Mouse (Mus musculus) midbrain, embryonic 15.5 days (tissue): ENCODE results near the gene Tmtc1. TPM values are rescaled to one million over a fixed set of nuclear protein-coding genes. Genes with fewer than 3 reads are reported as not detected.

Source experiments
- ATAC-seq: fragments of 200-750 bp; cut with Nextera tagmentation; replicated peaks from 2 replicates; pipeline ENCODE4 v1.8.0; 2017; ENCODE audit warnings: moderate TSS enrichment
- H3K27ac ChIP-seq: fragments of 300-500 bp; sonication (generic); 2 replicates; pipeline ENCODE4 v1.5.1; 2015; ENCODE audit warnings: mild to moderate bottlenecking, inconsistent platforms
- H3K27me3 ChIP-seq: fragments of 300-500 bp; sonication (generic); replicated peaks from 2 replicates; pipeline ENCODE4 v1.6.1; 2015; ENCODE audit warnings: inconsistent platforms
- H3K36me3 ChIP-seq: fragments of 300-500 bp; sonication (generic); replicated peaks from 2 replicates; pipeline ENCODE4 v1.6.1; 2015; ENCODE audit warnings: inconsistent platforms
- H3K4me1 ChIP-seq: fragments of 300-500 bp; sonication (generic); 2 replicates; pipeline ENCODE4 v1.6.1; 2015; ENCODE audit warnings: inconsistent platforms
- H3K4me2 ChIP-seq: fragments of 300-500 bp; sonication (generic); 2 replicates; pipeline ENCODE4 v1.6.1; 2015; ENCODE audit warnings: inconsistent platforms, mild to moderate bottlenecking, moderate library complexity
- H3K4me3 ChIP-seq: fragments of 300-500 bp; sonication (generic); 2 replicates; pipeline ENCODE4 v1.5.1; 2015; ENCODE audit warnings: mild to moderate bottlenecking, inconsistent platforms
- H3K9ac ChIP-seq: fragments of 300-500 bp; sonication (generic); 2 replicates; pipeline ENCODE4 v1.6.1; 2015; ENCODE audit warnings: mild to moderate bottlenecking, inconsistent platforms
- H3K9me3 ChIP-seq: fragments of 300-500 bp; sonication (generic); 2 replicates; pipeline ENCODE4 v1.6.1; 2016; ENCODE audit warnings: inconsistent platforms
- WGBS: fragments of 180-500 bp; shearing (Covaris S2); methylation state at CpG from one replicate; pipeline ENCODE4 v1.1.7; 2015; ENCODE audit warnings: mixed read lengths; 5-methylcytosine and 5-hydroxymethylcytosine counted together
- polyA plus RNA-seq: library from polyadenylated mRNA; unstranded; fragments of >200 nt; fragmentation: Nextera tagmentation; extraction: Ambion mirVana; gene quantifications from 2 replicates; pipeline ENCODE4 v1.2.1, GENCODE M21; 2015

The Tmtc1 gene
- polyA plus RNA-seq, 1 experiment from 2014 or later, result 2.3 TPM

DNA sequence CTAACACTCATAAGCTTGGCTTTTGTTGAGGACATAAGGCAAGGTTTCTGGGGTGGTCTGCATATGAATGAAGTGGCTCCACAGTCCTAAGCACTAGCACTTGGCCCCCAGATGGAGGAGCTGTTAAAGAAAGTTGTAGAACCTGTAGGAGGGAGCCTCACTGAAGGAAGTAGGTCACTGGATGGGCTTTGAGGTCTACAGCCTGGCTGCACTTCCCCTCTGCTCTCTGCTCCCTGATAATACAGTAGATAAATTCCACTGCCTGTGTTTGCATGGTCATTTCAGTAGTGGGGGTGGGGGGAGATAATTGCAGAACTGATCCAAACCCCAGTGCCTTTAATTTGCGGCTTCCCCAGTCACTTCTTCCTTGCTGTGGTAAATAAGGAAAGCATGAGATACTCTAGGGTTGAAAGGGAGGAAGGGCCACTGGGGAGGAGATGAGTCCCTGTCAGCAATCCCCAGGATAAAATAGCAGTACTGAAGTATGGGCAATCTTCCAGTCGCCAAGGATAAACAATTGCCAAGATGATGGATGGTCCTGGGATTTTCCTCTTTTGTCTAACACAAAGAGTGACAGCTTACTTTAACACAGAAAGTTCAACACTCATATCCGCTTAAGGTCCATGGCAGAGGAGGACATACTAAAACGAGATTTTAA, 160.8 kb downstream of the Tmtc1 start:
- 82% methylated on average over 4 of the region's 4 CpGs for WGBS
- no peak overlapping the region for H3K4me3 ChIP-seq
- no peak overlapping the region for H3K27ac ChIP-seq
- ATAC-seq, result no peak
- no peaks in the 10 kb centered on the region for H3K9me3 ChIP-seq
- H3K36me3 ChIP-seq, result no peaks in the 10 kb centered on the region
- H3K4me2 ChIP-seq, result no peak overlapping the region
- H3K27me3 ChIP-seq, result no peaks in the 10 kb centered on the region
- no peak overlapping the region for H3K9ac ChIP-seq
- 0 out of 2 replicates have a peak, but pooled peaks cover 2% of the 10 kb centered on the region for H3K4me1 ChIP-seq

DNA sequence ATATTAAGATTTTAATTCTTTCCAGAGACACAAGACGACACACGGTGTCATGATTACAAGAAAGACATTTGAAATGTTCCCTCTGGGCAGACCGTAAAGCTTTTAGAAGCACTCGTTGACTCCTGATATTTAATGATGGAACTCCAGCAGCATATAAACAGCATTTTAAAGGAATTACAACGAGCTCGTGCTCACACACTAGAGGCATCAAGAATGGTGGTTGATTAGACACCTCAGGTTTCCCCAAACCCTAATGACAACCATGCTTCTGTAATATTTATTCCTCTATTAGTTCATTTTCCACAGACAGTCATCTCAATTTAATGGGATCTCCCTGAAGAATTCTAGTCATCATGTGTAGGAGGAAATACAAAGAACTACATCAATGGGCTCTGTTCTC, 164.9 kb downstream of the Tmtc1 start:
- no peak overlapping the region for H3K9ac ChIP-seq
- no peak overlapping the region for H3K27ac ChIP-seq
- ATAC-seq, result no peak
- 0 out of 2 replicates have a peak, but pooled peaks cover 2% of the 10 kb centered on the region for H3K4me1 ChIP-seq
- 49% methylated on average over 6 of the region's 6 CpGs for WGBS
- H3K36me3 ChIP-seq, result no peaks in the 10 kb centered on the region
- H3K9me3 ChIP-seq, result no peaks in the 10 kb centered on the region
- H3K4me2 ChIP-seq, result no peak overlapping the region
- no peaks in the 10 kb centered on the region for H3K27me3 ChIP-seq
- H3K4me3 ChIP-seq, result no peak overlapping the region

DNA sequence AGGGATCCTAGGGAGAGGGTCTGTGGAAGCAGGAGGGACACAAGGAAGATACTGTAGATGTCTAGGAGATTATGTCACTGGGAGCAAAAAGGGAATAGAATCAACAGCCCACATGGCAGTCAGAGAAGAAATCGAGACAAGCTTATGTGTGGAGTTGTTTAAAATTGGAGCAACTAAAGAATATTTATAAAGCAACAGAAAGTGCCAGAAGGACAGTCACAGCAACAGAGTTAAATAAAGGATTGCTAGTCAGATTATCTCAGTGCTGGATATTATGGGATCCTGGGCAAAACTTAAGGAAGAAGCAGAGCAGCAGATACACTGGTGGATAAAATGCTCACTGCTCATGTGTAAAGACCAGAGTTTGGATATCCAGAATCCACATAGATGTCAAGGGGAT, 167.8 kb downstream of the Tmtc1 start:
- Histone ChIP-seq H3K4me2 (no peak overlapping the region), H3K9ac (no peak overlapping the region), H3K36me3 (no peaks in the 10 kb centered on the region), H3K9me3 (no peaks in the 10 kb centered on the region), H3K27me3 (no peaks in the 10 kb centered on the region), H3K27ac (no peak overlapping the region), H3K4me3 (no peak overlapping the region), H3K4me1 (0 out of 2 replicates have a peak, but pooled peaks cover 2% of the 10 kb centered on the region)
- ATAC-seq, result no peak
- 91% methylated on average over 1 of the region's 1 CpGs for WGBS

DNA sequence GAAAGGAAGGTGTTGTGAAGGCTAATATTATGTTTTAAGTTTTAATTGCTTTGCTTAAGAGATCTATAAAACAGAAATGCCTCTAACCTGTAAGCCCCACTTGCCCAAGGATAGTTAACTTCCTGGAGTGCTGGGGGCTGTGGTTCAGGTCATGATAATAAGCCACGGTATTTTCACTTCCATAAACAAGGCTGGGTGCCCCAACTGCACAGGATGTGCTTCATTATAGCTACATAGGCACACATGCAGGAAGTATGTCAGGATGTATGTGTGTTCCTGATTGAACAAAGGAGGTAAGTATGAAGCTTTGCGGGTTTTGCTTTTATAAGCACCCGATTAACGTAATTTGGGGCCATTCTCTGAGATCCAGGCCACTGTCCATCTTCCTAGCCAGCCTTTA, 169.1 kb downstream of the Tmtc1 start:
- no peak for ATAC-seq
- H3K4me2 ChIP-seq, result no peak overlapping the region
- no peak overlapping the region for H3K9ac ChIP-seq
- WGBS, result 89% methylated on average over 4 of the region's 4 CpGs
- H3K4me1 ChIP-seq, result 0 out of 2 replicates have a peak, but pooled peaks cover 2% of the 10 kb centered on the region
- H3K27ac ChIP-seq, result no peak overlapping the region
- no peak overlapping the region for H3K4me3 ChIP-seq
- H3K9me3 ChIP-seq, result no peaks in the 10 kb centered on the region
- no peaks in the 10 kb centered on the region for H3K27me3 ChIP-seq
- no peaks in the 10 kb centered on the region for H3K36me3 ChIP-seq

DNA sequence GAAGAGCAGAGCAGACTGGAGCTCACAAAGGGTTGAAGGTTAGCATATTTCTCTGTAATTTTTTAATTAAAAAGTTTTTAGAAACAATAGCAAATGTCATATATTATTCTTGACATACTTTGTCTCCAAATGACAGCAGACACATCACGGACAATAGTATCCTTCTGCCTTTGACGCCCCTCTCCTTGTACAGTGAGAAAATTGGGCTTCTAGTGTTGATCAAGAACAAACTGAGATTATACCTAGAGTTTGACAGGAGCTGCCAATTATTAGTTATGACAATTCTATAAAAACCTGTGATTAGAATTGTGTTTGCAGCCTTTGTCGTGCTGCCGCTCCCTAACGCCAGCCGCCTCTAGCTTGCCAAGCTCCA, 183.5 kb downstream of the Tmtc1 start:
- Histone ChIP-seq H3K27ac (peak overlapping the region; percentile 10; the same call in 1 of the 2 replicates), H3K36me3 (no peaks in the 10 kb centered on the region), H3K4me3 (no peak overlapping the region), H3K4me1 (peaks cover 10% of the 10 kb centered on the region; the same call in 1 of the 2 replicates), H3K27me3 (no peaks in the 10 kb centered on the region), H3K4me2 (no peak overlapping the region), H3K9ac (no peak overlapping the region), H3K9me3 (no peaks in the 10 kb centered on the region)
- ATAC-seq, result no peak
- 80% methylated on average over 6 of the region's 6 CpGs for WGBS

DNA sequence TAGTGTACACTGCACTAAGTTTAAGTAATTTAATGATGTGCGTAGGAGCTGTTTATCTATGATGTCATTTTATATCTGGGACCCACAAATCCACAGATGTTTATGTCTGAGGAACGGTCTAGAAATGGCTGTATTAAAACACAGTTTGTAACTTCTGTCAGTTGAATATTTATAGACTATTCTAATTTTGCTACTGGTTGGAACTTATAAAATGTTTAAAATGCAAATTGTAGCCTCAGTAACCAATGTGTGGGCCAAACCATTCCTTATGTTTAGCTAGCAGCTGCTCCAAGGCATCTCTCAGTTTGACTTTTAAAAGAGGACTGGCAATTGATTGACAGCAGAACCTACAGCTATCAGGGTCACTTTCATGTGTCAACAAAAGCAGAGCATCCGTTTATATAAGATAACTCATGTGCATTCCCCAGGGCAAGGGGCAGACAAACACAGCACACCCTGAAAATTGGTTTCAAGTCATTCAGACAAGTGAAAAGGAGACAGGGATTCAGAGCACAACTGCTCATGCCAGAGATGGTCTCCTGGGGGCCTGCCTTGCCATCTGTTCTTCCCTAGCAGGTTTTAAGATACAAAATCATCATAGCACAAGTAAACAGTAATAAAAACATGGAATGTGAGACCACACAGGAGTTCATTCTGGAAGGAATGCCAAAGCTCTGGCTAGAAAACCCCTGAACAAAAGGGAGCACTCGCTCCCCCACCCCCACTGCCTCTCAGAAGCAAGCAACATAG, 184.0 kb downstream of the Tmtc1 start:
- Histone ChIP-seq H3K27me3 (no peaks in the 10 kb centered on the region), H3K4me3 (no peak overlapping the region), H3K4me1 (peaks cover 10% of the 10 kb centered on the region; the same call in 1 of the 2 replicates), H3K4me2 (no peak overlapping the region), H3K9ac (no peak overlapping the region), H3K9me3 (no peaks in the 10 kb centered on the region), H3K27ac (peak overlapping the region; percentile 10; the same call in 1 of the 2 replicates), H3K36me3 (no peaks in the 10 kb centered on the region)
- peak; percentile 88 for ATAC-seq
- 40% methylated on average over 4 of the region's 4 CpGs for WGBS

DNA sequence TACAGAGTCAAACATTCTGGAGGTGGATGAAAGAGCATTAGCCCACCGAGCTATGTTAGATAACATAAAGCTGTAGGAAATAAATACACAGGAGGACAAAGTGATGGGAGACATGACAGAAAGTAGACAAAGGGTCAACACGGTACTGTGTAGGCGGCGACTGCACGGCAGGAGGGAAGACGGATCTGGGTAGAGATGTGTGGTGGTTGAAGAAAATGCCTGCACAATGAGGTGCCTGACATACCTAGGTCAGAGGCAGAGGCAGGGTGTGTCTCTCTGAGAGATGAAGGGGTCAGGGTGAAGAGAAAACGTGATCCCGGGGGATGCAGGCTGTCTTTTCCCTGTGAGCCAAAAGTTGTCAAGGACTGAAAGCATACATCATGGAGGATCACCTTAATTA, 185.1 kb downstream of the Tmtc1 start:
- Histone ChIP-seq H3K9me3 (no peaks in the 10 kb centered on the region), H3K27ac (no peak overlapping the region), H3K36me3 (no peaks in the 10 kb centered on the region), H3K9ac (no peak overlapping the region), H3K4me1 (peaks cover 10% of the 10 kb centered on the region; the same call in 1 of the 2 replicates), H3K27me3 (no peaks in the 10 kb centered on the region), H3K4me2 (no peak overlapping the region), H3K4me3 (no peak overlapping the region)
- 84% methylated on average over 8 of the region's 8 CpGs for WGBS
- no peak for ATAC-seq

DNA sequence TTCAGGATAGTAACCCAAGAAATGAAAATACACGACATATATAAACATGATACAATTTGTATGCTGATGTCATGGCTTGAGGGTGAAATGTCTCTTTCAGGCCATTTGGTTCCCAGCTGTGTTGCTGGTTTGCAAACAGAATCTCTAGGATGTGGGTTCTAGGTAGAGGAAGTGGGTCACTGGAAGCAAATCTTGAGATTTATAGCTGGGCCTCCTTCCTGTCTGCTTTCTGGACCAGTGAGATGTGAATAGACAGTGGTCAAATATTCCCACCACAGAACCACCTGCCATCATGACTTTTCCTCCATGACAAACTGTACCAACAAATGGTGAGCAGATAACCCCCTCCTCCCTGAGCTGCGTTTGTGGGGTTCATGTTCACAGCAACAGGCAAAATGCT, 186.4 kb downstream of the Tmtc1 start:
- no peak for ATAC-seq
- 85% methylated on average over 2 of the region's 2 CpGs for WGBS
- no peak overlapping the region for H3K4me3 ChIP-seq
- H3K27me3 ChIP-seq, result no peaks in the 10 kb centered on the region
- no peak overlapping the region for H3K9ac ChIP-seq
- H3K4me2 ChIP-seq, result no peak overlapping the region
- H3K27ac ChIP-seq, result no peak overlapping the region
- H3K4me1 ChIP-seq, result peaks cover 10% of the 10 kb centered on the region; the same call in 1 of the 2 replicates
- no peaks in the 10 kb centered on the region for H3K36me3 ChIP-seq
- no peaks in the 10 kb centered on the region for H3K9me3 ChIP-seq

DNA sequence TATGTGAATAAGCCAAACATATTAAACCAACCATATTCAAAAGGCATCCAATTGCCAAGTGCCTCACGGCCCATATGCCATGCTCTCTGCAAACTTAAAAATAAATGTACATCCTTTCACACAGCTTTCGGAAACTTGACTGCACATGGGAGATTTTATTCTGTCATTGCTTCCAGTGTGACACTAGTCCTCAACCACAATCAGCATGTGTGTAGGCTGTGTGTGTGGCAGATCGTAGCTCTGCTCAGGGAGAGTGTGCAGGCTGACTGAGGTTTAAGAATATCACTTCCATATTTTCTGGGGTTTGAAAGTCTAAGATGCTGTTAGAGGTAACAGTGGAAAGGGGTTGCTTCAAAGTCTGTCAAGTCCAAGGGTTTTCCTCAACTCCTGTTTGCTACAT, 188.1 kb downstream of the Tmtc1 start:
- H3K4me2 ChIP-seq, result no peak overlapping the region
- ATAC-seq, result no peak
- no peak overlapping the region for H3K27ac ChIP-seq
- no peaks in the 10 kb centered on the region for H3K36me3 ChIP-seq
- H3K9ac ChIP-seq, result no peak overlapping the region
- H3K4me1 ChIP-seq, result peaks cover 17% of the 10 kb centered on the region; the same call in 1 of the 2 replicates
- no peaks in the 10 kb centered on the region for H3K27me3 ChIP-seq
- WGBS, result 90% methylated on average over 3 of the region's 3 CpGs
- H3K4me3 ChIP-seq, result no peak overlapping the region
- no peaks in the 10 kb centered on the region for H3K9me3 ChIP-seq

DNA sequence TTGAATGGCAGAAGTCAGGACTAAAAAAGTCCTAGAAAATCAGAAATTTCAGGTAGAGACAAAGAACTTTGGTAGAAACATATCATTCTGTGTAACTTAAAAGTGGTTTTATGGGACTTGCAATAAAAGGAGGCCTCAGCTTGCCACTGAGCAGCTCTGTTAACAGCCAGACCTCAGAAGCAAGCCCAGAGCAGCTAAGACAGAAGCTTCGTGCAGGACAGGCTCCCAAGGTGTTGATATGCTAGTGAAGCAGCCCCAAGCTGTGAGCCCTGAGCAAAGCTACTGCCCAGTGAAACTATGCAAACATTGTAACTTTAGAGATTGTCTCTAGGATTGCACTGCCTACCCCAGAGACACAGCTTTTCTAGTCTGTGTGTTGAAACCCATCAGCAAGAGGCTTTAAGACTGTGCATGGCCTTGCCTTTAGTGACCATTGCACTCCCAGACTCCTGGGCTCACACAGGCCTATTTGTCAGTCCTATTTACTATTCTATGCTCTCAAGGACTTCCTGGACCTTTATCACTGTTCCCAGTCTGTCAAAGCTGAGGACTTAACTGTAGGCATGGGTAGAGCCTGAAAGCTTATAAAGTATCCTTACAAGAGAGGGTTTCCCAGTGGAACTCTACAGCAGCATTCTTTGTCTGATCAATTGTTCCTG, 188.7 kb downstream of the Tmtc1 start:
- no peak overlapping the region for H3K9ac ChIP-seq
- no peak for ATAC-seq
- peaks cover 14% of the 10 kb centered on the region; the same call in 1 of the 2 replicates for H3K4me1 ChIP-seq
- H3K4me2 ChIP-seq, result no peak overlapping the region
- 66% methylated on average over 1 of the region's 1 CpGs for WGBS
- H3K9me3 ChIP-seq, result no peaks in the 10 kb centered on the region
- H3K36me3 ChIP-seq, result no peaks in the 10 kb centered on the region
- no peaks in the 10 kb centered on the region for H3K27me3 ChIP-seq
- H3K27ac ChIP-seq, result no peak overlapping the region
- no peak overlapping the region for H3K4me3 ChIP-seq

DNA sequence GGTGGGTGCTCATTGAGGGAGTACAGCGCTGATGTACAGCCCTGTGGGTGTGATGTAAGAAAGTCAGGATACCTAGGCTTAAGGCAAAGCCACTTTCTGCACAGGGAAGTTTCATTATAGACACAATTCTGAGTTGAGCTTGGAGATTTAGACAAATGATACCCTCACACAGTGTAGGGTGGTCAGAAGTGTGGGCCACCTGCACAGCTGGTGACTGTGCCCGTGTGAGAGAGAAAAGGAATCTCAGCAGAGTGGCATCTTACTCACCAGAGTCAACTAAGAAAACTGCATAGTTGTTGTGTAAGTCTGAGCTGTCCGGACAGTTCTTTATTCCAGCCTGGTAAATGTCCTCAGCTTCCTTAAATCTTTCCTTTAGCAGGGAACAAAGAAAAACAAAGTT, 195.0 kb downstream of the Tmtc1 start:
- Histone ChIP-seq H3K4me1 (peaks cover 7% of the 10 kb centered on the region; the same call in 1 of the 2 replicates), H3K9me3 (no peaks in the 10 kb centered on the region), H3K4me2 (no peak overlapping the region), H3K27me3 (no peaks in the 10 kb centered on the region), H3K9ac (no peak overlapping the region), H3K36me3 (no peaks in the 10 kb centered on the region), H3K27ac (no peak overlapping the region), H3K4me3 (no peak overlapping the region)
- WGBS, result 76% methylated on average over 3 of the region's 3 CpGs
- ATAC-seq, result 0 out of 2 replicates have a peak, but pooled peaks have one; percentile 57

DNA sequence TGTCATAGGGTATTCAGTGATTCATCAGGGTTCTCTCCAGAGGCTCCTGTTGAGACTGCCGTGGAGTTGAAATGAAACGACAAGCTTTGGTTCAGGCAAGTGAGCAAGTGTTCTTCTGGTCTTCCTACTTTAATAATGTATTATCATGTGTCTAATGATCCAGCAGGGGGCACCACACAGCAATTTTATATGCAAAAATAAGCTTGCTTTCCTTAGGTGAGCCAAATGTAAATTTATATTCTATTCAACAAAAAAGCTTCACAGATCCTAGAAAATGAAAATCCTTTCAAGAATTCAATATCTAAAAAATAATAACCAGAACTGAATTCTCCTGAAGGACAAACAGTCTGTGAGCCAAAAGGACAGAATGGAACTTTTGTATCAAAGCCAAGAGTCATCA, 195.6 kb downstream of the Tmtc1 start:
- H3K9me3 ChIP-seq, result no peaks in the 10 kb centered on the region
- no peak overlapping the region for H3K4me3 ChIP-seq
- 29% methylated on average over 2 of the region's 2 CpGs for WGBS
- ATAC-seq, result peak; percentile 59
- peaks cover 7% of the 10 kb centered on the region; the same call in 1 of the 2 replicates for H3K4me1 ChIP-seq
- no peak overlapping the region for H3K27ac ChIP-seq
- H3K36me3 ChIP-seq, result no peaks in the 10 kb centered on the region
- no peak overlapping the region for H3K9ac ChIP-seq
- H3K27me3 ChIP-seq, result no peaks in the 10 kb centered on the region
- no peak overlapping the region for H3K4me2 ChIP-seq
